Mouse (Mus musculus) forebrain, embryonic 12.5 days (tissue): ENCODE data around the gene Msi1. TPM values are rescaled to one million over a fixed set of nuclear protein-coding genes. Genes with fewer than 3 reads are reported as not detected.
A peak's percentile ranks its signal among the peaks of the same experiment; 100 is the strongest.
"Not testable (repeated sequence)": the region's sequence is repeated elsewhere in the genome, so short reads cannot be mapped to it uniquely, and the experiment has no call there.

Experiments
- ATAC-seq: fragments of 200-750 bp; cut with Nextera tagmentation; 2 replicates; pipeline ENCODE4 v1.8.0; 2017; ENCODE audit warnings: moderate TSS enrichment; ENCODE audit not compliant: low FRiP score
- H3K27ac ChIP-seq: fragments of 300-500 bp; sonication (generic); 2 replicates; pipeline ENCODE4 v1.5.1; 2016; ENCODE audit warnings: mild to moderate bottlenecking
- H3K27me3 ChIP-seq: fragments of 300-500 bp; sonication (generic); 2 replicates; pipeline ENCODE4 v1.6.1; 2016; ENCODE audit warnings: mild to moderate bottlenecking
- H3K36me3 ChIP-seq: fragments of 300-500 bp; sonication (generic); replicated peaks from 2 replicates; pipeline ENCODE4 v1.6.1; 2016; ENCODE audit warnings: mild to moderate bottlenecking
- H3K4me1 ChIP-seq: fragments of 300-500 bp; sonication (generic); 2 replicates; pipeline ENCODE4 v1.6.1; 2016
- H3K4me2 ChIP-seq: fragments of 300-500 bp; sonication (generic); 2 replicates; pipeline ENCODE4 v1.6.1; 2016; ENCODE audit warnings: mild to moderate bottlenecking, moderate library complexity
- H3K4me3 ChIP-seq: fragments of 300-500 bp; sonication (generic); replicated peaks from 2 replicates; pipeline ENCODE4 v1.5.1; 2016; ENCODE audit warnings: mild to moderate bottlenecking
- H3K9ac ChIP-seq: fragments of 300-500 bp; sonication (generic); 2 replicates; pipeline ENCODE4 v1.6.1; 2016; ENCODE audit warnings: mild to moderate bottlenecking
- H3K9me3 ChIP-seq: fragments of 300-500 bp; sonication (generic); 2 replicates; pipeline ENCODE4 v1.6.1; 2016
- WGBS: fragments of 180-500 bp; shearing (Covaris S2); methylation state at CpG from one replicate; pipeline ENCODE4 v1.1.7; 2016; 5-methylcytosine and 5-hydroxymethylcytosine counted together
- polyA plus RNA-seq: library from polyadenylated mRNA; unstranded; fragments of >200 nt; fragmentation: Nextera tagmentation; extraction: Ambion mirVana; gene quantifications from 2 replicates; pipeline ENCODE4 v1.2.1, GENCODE M21; 2016

Msi1 gene
- polyA plus RNA-seq, 1 experiment from 2014 or later: 161 TPM

GRCm38 (mm10) chr5:115487942-115488580, 58.7 kb downstream of the Msi1 start:
- 78% methylated on average over 9 of the region's 9 CpGs for WGBS
- no peaks in the 10 kb centered on the region for H3K36me3 ChIP-seq
- no peak overlapping the region for H3K4me2 ChIP-seq
- H3K27me3 ChIP-seq: peaks cover 8% of the 10 kb centered on the region
- no peak overlapping the region for H3K9ac ChIP-seq
- no peak for ATAC-seq
- H3K27ac ChIP-seq: no peak overlapping the region
- H3K4me3 ChIP-seq: no peak overlapping the region
- no peaks in the 10 kb centered on the region for H3K9me3 ChIP-seq
- peaks cover 33% of the 10 kb centered on the region for H3K4me1 ChIP-seq

- under 1% methylated on average over 38 of the region's 39 CpGs for WGBS
- Histone ChIP-seq H3K9ac (peak overlapping the region; percentile 64), H3K4me3 (peak overlapping the region; percentile 36), H3K9me3 (no peaks in the 10 kb centered on the region), H3K27ac (peak overlapping the region; percentile 100), H3K4me2 (peak overlapping the region; percentile 73), H3K4me1 (peaks cover 34% of the 10 kb centered on the region), H3K36me3 (no peaks in the 10 kb centered on the region), H3K27me3 (peaks cover 4% of the 10 kb centered on the region; the same call in 1 of the 2 replicates)
- ATAC-seq: peak; percentile 79
Observed at GRCm38 (mm10) chr5:115488841-115489698, 59.7 kb downstream of the Msi1 start.

GRCm38 (mm10) chr5:115489699-115490637, 60.6 kb downstream of the Msi1 start:
- H3K4me3 ChIP-seq: peak overlapping the region; percentile 36
- under 1% methylated on average over 50 of the region's 50 CpGs for WGBS
- no peaks in the 10 kb centered on the region for H3K9me3 ChIP-seq
- peak overlapping the region; percentile 73 for H3K4me2 ChIP-seq
- H3K4me1 ChIP-seq: peaks cover 29% of the 10 kb centered on the region
- peak; percentile 86 for ATAC-seq
- H3K27ac ChIP-seq: peak overlapping the region; percentile 100
- no peaks in the 10 kb centered on the region for H3K36me3 ChIP-seq
- peaks cover 4% of the 10 kb centered on the region; the same call in 1 of the 2 replicates for H3K27me3 ChIP-seq
- peak overlapping the region; percentile 80 for H3K9ac ChIP-seq

GRCm38 (mm10) chr5:115490638-115491000, 61.2 kb downstream of the Msi1 start:
- H3K9ac ChIP-seq: no peak overlapping the region
- peaks cover 29% of the 10 kb centered on the region for H3K4me1 ChIP-seq
- peak overlapping the region; percentile 63 for H3K27ac ChIP-seq
- peak overlapping the region; percentile 73 for H3K4me2 ChIP-seq
- WGBS: 11% methylated on average over 8 of the region's 8 CpGs
- ATAC-seq: peak; percentile 3; the same call in 1 of the 2 replicates
- H3K4me3 ChIP-seq: no peak overlapping the region
- no peaks in the 10 kb centered on the region for H3K9me3 ChIP-seq
- H3K36me3 ChIP-seq: no peaks in the 10 kb centered on the region
- H3K27me3 ChIP-seq: peaks cover 4% of the 10 kb centered on the region; the same call in 1 of the 2 replicates

GRCm38 (mm10) chr5:115491076-115491475, 61.7 kb downstream of the Msi1 start:
- ATAC-seq: no peak
- Histone ChIP-seq H3K4me2 (peak overlapping the region; percentile 73; the same call in 1 of the 2 replicates), H3K4me1 (peaks cover 29% of the 10 kb centered on the region), H3K36me3 (no peaks in the 10 kb centered on the region), H3K9ac (no peak overlapping the region), H3K9me3 (no peaks in the 10 kb centered on the region), H3K27ac (no peak overlapping the region), H3K4me3 (no peak overlapping the region), H3K27me3 (peaks cover 4% of the 10 kb centered on the region; the same call in 1 of the 2 replicates)
- WGBS: 33% methylated on average over 5 of the region's 5 CpGs

- no peak for ATAC-seq
- Histone ChIP-seq H3K27me3 (peaks cover 4% of the 10 kb centered on the region; the same call in 1 of the 2 replicates), H3K27ac (no peak overlapping the region), H3K36me3 (no peaks in the 10 kb centered on the region), H3K4me3 (peak overlapping the region; percentile 21), H3K9ac (0 out of 2 replicates have a peak overlapping the region, but pooled peaks have one; percentile 7), H3K9me3 (no peaks in the 10 kb centered on the region), H3K4me2 (peak overlapping the region; percentile 50), H3K4me1 (peaks cover 29% of the 10 kb centered on the region)
- 7% methylated on average over 28 of the region's 28 CpGs for whole genome bisulfite sequencing
Observed at GRCm38 (mm10) chr5:115491771-115492322, 62.4 kb downstream of the Msi1 start.

GRCm38 (mm10) chr5:115492711-115493335, 63.4 kb downstream of the Msi1 start:
- H3K27me3 ChIP-seq: peaks cover 4% of the 10 kb centered on the region; the same call in 1 of the 2 replicates
- no peak overlapping the region for H3K4me2 ChIP-seq
- H3K27ac ChIP-seq: no peak overlapping the region
- H3K36me3 ChIP-seq: no peaks in the 10 kb centered on the region
- H3K9me3 ChIP-seq: no peaks in the 10 kb centered on the region
- H3K4me1 ChIP-seq: peaks cover 29% of the 10 kb centered on the region
- no peak for ATAC-seq
- H3K9ac ChIP-seq: no peak overlapping the region
- H3K4me3 ChIP-seq: no peak overlapping the region
- 84% methylated on average over 6 of the region's 6 CpGs for WGBS

- Histone ChIP-seq H3K27ac (peak overlapping the region; percentile 19; the same call in 1 of the 2 replicates), H3K4me3 (no peak overlapping the region), H3K9ac (no peak overlapping the region), H3K4me2 (no peak overlapping the region), H3K36me3 (no peaks in the 10 kb centered on the region), H3K27me3 (peaks cover 4% of the 10 kb centered on the region; the same call in 1 of the 2 replicates), H3K4me1 (peaks cover 29% of the 10 kb centered on the region), H3K9me3 (no peaks in the 10 kb centered on the region)
- ATAC-seq: no peak
- WGBS: 64% methylated on average over 5 of the region's 5 CpGs
Observed at GRCm38 (mm10) chr5:115493441-115493840, 64.0 kb downstream of the Msi1 start.

GRCm38 (mm10) chr5:115495618-115496017, 66.2 kb downstream of the Msi1 start:
- not testable (repeated sequence) for H3K36me3 ChIP-seq, ATAC-seq, H3K9me3 ChIP-seq, H3K27ac ChIP-seq, H3K4me3 ChIP-seq, H3K9ac ChIP-seq, H3K27me3 ChIP-seq, H3K4me2 ChIP-seq
- 81% methylated on average over 3 of the region's 3 CpGs for WGBS
- peaks cover 20% of the 10 kb centered on the region for H3K4me1 ChIP-seq

- H3K9ac ChIP-seq: no peak overlapping the region
- H3K4me2 ChIP-seq: no peak overlapping the region
- H3K27ac ChIP-seq: no peak overlapping the region
- ATAC-seq: no peak
- H3K4me3 ChIP-seq: no peak overlapping the region
- H3K4me1 ChIP-seq: peaks cover 9% of the 10 kb centered on the region
- H3K27me3 ChIP-seq: peaks cover under 1% of the 10 kb centered on the region; the same call in 1 of the 2 replicates
- H3K36me3 ChIP-seq: no peaks in the 10 kb centered on the region
- no peaks in the 10 kb centered on the region for H3K9me3 ChIP-seq
- WGBS: 88% methylated on average over 7 of the region's 7 CpGs
Observed at GRCm38 (mm10) chr5:115497033-115497432, 67.6 kb downstream of the Msi1 start.
